Mouse (Mus musculus) spleen, postnatal 10 days (tissue): ENCODE measurements at regions not wholly inside any gene's neighbourhood (a gene's known extent, or its start where the extent isn't known, plus 50 kb on each side); places are given as distances from the start of the nearest gene placed in this dataset.

Experiments
- DNase-seq, 2 experiments: peaks; one replicate each; pipeline ENCODE4 v3.0.0; 2021 to 2022; ENCODE audit warnings: low spot score in 2 of 2

- DNase-seq, result no peak
Measured at GRCm38 (mm10) chr9:101807249-101807648, 54.4 kb upstream of the 9630041A04Rik start.

- DNase-seq, result no peak
Measured at GRCm38 (mm10) chr9:101796718-101797117, 64.9 kb upstream of the 9630041A04Rik start.

DNA sequence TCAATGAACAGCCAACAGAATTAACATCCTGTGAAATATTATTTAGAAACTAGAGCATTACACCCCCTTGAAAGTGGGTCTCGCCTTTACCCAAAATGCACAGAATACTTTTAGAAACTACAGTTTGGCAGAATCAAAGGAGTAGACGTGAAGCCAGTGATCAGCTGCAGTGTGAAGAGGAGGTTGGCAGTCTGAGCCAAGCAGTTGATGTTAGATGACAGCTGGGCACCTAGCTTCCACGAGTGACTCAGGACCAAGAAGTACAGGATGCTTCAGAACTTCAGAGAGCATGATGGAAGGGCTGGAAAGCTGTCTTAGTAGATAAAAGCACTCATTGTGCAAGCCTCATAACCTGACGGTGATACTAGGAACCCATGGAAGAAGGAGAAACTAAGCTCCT, 65.6 kb upstream of the 9630041A04Rik start:
- no peak for DNase-seq

DNA sequence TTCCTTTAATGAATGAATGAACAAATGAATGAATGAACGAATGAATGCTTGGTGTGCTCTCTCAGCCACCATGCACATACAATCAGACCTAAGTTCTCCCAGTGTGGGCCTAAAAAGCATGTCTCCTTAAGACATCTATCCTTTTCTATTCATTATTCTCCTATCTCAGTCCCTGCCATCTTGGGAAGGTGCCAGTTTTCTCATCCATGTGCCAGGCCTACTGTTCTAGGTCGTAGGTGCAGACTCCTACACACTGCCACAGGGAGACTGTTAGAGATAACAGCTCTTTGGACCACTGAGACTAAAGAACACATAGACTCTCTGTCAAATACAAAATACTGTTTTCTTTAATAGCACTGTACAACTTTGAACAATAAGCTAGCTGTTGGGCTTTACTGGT, 66.2 kb upstream of the 9630041A04Rik start:
- no peak for DNase-seq

DNA sequence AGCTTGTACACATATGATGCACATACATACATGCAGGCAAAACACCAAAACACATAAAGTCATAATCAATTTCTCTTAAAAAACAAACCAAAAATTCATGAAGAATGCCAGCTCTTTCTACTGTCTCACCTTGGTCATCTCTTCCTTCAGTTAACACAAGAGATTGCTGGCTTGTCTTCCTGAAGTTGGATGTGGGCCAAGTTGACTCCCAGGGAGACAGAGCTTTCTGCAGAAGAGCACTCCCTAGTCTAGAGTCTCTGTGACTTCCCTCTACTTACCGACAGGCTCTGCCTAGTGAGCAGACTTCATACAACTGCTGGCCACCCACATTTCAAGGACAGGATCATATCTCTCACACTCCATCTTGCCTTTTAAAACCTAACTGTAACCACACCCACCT, 70.7 kb upstream of the 9630041A04Rik start:
- DNase-seq, result no peak

DNA sequence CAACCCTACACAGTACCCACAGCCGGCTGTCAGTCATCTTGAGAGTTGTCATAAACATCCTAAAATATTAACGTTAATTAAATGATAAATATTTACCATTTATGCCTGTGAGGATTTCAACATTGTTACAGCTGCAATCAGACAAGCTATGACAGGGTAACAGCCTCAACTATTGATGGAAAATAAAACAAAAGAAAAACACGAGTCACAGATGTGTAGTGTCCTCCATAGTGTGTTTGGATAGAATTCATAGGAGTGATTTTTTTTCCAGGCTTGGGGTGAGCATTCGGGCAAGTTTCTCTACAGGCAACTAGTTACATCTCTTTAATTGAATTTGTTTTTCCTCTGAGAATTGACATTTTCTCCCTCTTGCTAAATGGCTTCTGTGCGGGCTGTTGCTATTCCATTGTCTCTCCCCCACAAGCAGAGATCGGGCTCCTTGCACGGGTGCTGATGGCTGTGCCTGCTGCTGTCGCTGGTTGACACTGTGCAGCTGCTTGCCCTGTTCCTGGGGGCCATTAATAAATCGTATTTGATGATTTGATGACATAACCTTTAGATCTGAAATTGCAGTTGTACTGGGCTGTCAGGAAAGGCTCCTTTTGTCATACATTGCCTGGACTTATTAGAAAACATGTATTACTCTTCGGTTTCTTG, 120.6 kb upstream of the 9630041A04Rik start:
- no peak for DNase-seq

GRCm38 (mm10) chr9:101739322-101739721, 122.3 kb upstream of the 9630041A04Rik start:
- no peak for DNase-seq

DNA sequence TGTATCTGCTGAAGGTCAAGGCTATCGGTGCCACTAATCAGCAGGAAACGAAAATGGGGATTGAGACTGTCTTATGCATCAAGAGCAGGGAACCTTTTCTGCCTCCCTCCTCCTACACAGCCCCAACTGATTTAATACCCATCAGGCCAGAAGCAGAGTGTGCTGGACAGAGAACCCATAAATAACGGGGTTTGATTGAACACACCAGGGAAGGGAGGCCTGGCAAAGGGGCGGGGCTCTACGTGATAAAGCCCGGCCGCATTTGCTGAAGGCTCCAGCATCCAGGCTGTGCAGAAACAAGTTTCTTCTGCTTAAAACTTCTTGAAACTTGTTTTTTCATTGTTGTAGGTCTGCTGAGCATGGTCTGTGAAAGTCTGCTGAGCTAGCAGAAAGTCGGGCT, 127.4 kb upstream of the 9630041A04Rik start:
- DNase-seq, result no peak

- DNase-seq, result no peak
Measured at GRCm38 (mm10) chr9:101733611-101734225, 127.9 kb upstream of the 9630041A04Rik start.

GRCm38 (mm10) chr9:101730136-101730535, 131.5 kb upstream of the 9630041A04Rik start:
- no peak for DNase-seq

DNA sequence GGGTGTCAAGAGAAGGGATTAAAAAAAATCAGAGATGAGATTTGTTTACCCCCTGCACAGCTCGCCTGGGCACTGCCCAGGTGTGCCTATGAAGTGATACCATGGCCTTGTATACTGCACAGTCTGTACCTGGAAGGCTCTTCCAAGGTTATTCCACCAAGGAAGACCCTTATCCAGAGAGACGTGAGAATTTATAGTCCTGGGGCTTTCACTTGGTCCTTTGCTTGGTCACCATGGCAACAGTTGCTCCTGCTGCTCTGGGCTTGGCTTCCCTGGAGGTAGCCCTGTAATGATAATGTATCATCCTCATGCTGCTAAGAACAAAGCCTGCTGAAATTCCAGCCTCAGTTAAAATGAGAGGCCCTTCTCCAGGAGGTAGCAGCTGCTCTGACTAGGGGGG, 143.7 kb upstream of the 9630041A04Rik start:
- no peak for DNase-seq

- no peak for DNase-seq
Measured at GRCm38 (mm10) chr9:101716326-101716725, 145.3 kb upstream of the 9630041A04Rik start.

- DNase-seq, result no peak
Measured at GRCm38 (mm10) chr9:101714805-101715204, 146.8 kb upstream of the 9630041A04Rik start.

GRCm38 (mm10) chr9:101710611-101711071, 151.0 kb upstream of the 9630041A04Rik start:
- no peak for DNase-seq

GRCm38 (mm10) chr9:101700368-101700767, 161.3 kb upstream of the 9630041A04Rik start:
- no peak for DNase-seq

- no peak for DNase-seq
Measured at GRCm38 (mm10) chr9:101694054-101694453, 167.6 kb upstream of the 9630041A04Rik start.

- DNase-seq, result no peak
Measured at GRCm38 (mm10) chr9:101691336-101691735, 170.3 kb upstream of the 9630041A04Rik start.

- DNase-seq, result no peak
Measured at GRCm38 (mm10) chr9:101690916-101691315, 170.7 kb upstream of the 9630041A04Rik start.

DNA sequence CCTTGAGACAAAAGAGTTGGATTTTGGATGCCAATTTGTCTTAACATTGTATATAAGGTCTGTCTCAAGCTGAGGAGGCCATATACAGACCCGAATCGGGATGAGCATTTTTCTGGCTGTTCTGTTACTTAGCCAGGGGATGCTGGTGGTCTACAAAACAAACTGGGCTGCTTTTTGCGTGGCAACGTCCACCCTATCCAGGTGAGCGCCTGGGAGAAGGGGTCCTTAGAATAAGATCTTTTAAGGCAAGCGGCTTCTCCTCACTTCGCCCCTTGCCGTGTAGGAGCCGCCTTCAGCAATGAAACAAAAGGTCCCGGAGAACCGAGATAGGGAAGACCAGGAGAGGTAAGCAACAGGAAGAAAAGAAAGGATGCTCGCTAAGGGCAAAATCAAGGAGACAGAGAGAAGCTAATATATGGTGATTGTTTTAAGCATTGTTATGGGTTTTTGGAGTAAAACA, 171.2 kb upstream of the 9630041A04Rik start:
- DNase-seq, result no peak

DNA sequence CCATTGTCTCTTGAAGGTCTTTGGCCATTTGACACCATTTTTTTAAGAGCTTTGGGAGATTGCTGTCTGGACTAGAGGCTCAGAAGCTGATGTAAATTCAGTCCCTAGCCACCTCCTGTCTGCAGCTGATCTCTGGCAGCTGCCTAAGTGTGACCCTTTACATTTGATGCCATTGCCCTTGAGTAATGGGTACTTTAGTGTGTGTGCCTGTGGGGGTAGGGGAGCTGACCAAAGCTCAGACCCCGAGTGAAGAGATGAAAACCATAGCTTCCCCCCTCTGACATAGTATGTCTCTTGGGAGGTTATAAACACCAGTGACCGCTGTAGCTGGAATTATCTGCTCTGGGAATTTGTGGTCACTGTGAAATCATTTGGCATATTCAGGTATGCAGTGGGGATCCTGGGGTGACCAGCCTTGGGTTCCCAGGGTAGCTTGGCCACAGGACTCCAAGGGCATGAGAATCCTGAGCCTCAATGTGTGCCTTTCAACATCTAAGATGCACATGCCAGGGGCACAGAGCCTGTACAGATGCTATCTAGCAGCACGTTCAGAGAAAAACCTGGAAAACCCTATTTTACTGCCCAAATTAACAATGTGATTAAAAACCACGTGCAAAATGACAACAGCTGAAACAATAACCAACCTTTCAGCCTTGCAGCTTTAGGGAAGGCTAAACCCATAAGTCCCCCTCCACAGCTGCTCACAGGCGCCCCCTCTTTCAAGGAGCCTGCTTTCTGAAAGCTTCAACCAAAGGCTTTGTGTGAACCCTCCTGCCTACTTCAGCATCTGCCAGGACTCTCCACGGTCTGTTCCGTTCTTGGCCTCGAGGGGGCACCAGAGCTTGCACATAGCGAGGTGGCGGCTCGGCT, 171.9 kb upstream of the 9630041A04Rik start:
- peak; percentile 11 to 63 for DNase-seq

GRCm38 (mm10) chr9:101687226-101687625, 174.4 kb upstream of the 9630041A04Rik start:
- no peak for DNase-seq

- DNase-seq, result no peak
Measured at GRCm38 (mm10) chr9:101677563-101677962, 184.1 kb upstream of the 9630041A04Rik start.
